Mouse (Mus musculus) spleen, postnatal 10 days (tissue): ENCODE data around the gene Sgk2.

Experiments
- DNase-seq, 2 experiments: peaks; one replicate each; pipeline ENCODE4 v3.0.0; 2021 to 2022; ENCODE audit warnings: low spot score in 2 of 2

Sgk2 gene

GRCm38 (mm10) chr2:162991394-162992083 is 4.4 kb downstream of the Sgk2 start:
- no peak for DNase-seq

- DNase-seq = no peak
Observed at GRCm38 (mm10) chr2:162992084-162992437, 4.9 kb downstream of the Sgk2 start.

GRCm38 (mm10) chr2:162993881-162994616 is 6.9 kb downstream of the Sgk2 start:
- no peak for DNase-seq

- peak; percentile 42 to 66 for DNase-seq
Observed at GRCm38 (mm10) chr2:162998528-162999230, 11.5 kb downstream of the Sgk2 start.

GRCm38 (mm10) chr2:162999744-163000143 is 12.6 kb downstream of the Sgk2 start:
- peak in 1 of 2 experiments; percentile 49 for DNase-seq

- DNase-seq = no peak
Observed at GRCm38 (mm10) chr2:163001071-163001470, 13.9 kb downstream of the Sgk2 start.

GRCm38 (mm10) chr2:163007299-163007698 is 20.2 kb downstream of the Sgk2 start:
- DNase-seq = no peak

- peak; percentile 92 to 94 for DNase-seq
Observed at GRCm38 (mm10) chr2:163016916-163017743, 30.0 kb downstream of the Sgk2 start, which contains the start of gene Ift52. Ift52 (plus strand) TSS chr2:163017354.

- no peak for DNase-seq
Observed at GRCm38 (mm10) chr2:163031289-163031688, 44.2 kb downstream of the Sgk2 start.

GRCm38 (mm10) chr2:163031757-163032156 is 44.6 kb downstream of the Sgk2 start:
- DNase-seq = no peak

- DNase-seq = no peak
Observed at GRCm38 (mm10) chr2:163032622-163033021, 45.5 kb downstream of the Sgk2 start.

GRCm38 (mm10) chr2:163039940-163040339 is 52.8 kb downstream of the Sgk2 start:
- DNase-seq = no peak

- DNase-seq = peak; percentile 52 to 81
Observed at GRCm38 (mm10) chr2:163048125-163048524, 61.0 kb downstream of the Sgk2 start.

- DNase-seq = no peak
Observed at GRCm38 (mm10) chr2:163049116-163049515, 62.0 kb downstream of the Sgk2 start.

- DNase-seq = no peak
Observed at GRCm38 (mm10) chr2:163051691-163052090, 64.6 kb downstream of the Sgk2 start.

- no peak for DNase-seq
Observed at GRCm38 (mm10) chr2:163052101-163052500, 65.0 kb downstream of the Sgk2 start.

- DNase-seq = no peak
Observed at GRCm38 (mm10) chr2:163052826-163053225, 65.7 kb downstream of the Sgk2 start.

- peak; percentile 83 to 97 for DNase-seq
Observed at GRCm38 (mm10) chr2:163054335-163054840, 67.3 kb downstream of the Sgk2 start, which contains the start of gene Mybl2. Mybl2 (plus strand) TSS chr2:163054687.

- peak; percentile 54 to 63 for DNase-seq
Observed at GRCm38 (mm10) chr2:163054891-163055494, 67.9 kb downstream of the Sgk2 start.

GRCm38 (mm10) chr2:163055715-163056114 is 68.6 kb downstream of the Sgk2 start:
- DNase-seq = peak in 1 of 2 experiments; percentile 25

GRCm38 (mm10) chr2:163056584-163056983 is 69.5 kb downstream of the Sgk2 start:
- DNase-seq = no peak
